Mouse (Mus musculus) lung, postnatal 4 days (tissue): ENCODE measurements around the gene Tns3.
"Not testable (repeated sequence)": the region's sequence is repeated elsewhere in the genome, so short reads cannot be mapped to it uniquely, and the experiment has no call there.

Experiments used
- DNase-seq, 2 experiments: peaks; one replicate each; pipeline ENCODE4 v3.0.0; 2021

Tns3 gene

GRCm38 (mm10) chr11:8644272-8644671, 20.1 kb downstream of the Tns3 start:
- DNase-seq: no peak

GRCm38 (mm10) chr11:8641634-8642277, 22.6 kb downstream of the Tns3 start:
- DNase-seq: no peak

GRCm38 (mm10) chr11:8639726-8640125, 24.6 kb downstream of the Tns3 start:
- no peak for DNase-seq

DNA sequence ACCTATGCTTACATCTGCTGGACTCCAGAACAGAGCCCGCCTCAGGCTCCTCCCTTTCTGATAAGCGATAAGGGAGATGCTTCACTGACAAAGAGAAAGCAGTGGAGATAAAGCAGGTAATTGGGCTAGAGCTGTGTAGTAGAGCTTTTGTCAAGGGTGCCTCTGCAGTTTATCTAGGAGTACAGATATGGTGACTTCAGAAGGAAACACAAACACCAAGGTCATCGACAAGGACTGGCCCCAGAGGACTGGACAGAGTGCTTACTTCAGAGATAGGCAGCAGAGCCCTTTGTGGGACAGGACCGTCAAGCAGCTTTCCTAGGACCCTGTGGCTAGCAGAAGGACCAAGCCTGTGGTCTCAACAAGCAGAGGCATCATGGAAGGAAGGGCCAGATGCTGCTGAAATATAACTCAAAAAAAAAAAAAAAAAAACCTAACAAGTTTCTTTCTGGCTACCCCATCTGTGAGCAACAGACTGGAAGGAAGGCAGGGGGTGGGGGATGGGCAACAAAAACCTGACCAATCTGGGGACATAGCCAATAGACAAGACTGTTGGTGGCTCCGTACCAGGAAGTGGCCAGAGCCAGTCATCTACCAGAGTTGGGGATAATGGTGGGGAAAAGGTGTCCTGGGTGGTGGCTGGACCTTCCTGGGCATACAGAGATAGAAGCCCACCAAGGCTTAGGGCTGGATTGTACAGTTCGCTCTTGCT, 25.2 kb downstream of the Tns3 start:
- DNase-seq: no peak

DNA sequence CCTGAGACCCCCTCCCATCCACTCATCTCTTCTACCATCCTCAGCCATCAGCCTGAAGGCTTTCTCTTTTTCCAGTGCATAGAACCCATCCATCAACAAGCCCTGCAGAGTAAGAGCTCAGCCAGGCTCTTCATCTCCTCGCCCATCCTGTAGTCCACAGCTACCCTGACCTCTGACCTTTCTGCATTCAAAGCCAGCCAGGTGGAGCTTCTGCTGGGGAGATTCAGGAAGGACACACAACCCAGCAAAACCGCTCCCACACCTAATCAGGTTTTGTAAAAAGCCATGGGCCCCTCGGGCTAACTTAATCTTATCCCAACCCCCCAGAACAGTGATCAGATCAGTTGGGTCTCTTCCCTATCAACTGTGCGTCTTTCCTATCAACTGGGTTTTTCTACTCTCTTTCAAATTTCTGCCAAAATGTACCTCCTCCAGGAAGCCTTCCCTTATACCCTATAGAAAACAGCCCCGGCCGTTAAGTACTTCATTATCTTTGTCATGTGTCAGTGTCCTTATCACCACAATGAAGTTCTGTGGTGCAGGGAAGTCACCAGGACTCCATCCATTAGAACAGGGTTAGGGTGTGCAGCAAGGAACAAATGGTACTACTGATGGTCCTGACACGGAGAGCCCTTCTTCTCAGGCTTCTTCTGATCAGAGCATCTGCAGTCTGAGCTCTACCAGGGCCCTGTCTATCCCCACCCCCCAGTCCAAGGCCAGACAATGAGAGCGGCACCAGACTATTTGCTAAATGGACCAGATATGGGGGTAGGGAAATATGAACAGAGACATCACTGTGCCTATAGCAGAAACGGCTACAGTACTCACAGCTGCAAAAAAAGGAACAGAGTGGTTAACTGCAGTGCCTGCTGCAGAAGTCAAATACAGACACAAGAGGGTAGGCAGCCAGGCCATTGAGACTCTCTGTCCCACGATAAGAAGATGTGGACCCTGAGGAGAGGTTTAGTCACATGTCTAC, 26.6 kb downstream of the Tns3 start:
- DNase-seq: no peak

GRCm38 (mm10) chr11:8636680-8637079, 27.7 kb downstream of the Tns3 start:
- DNase-seq: no peak

GRCm38 (mm10) chr11:8635778-8636177, 28.6 kb downstream of the Tns3 start:
- DNase-seq: no peak

DNA sequence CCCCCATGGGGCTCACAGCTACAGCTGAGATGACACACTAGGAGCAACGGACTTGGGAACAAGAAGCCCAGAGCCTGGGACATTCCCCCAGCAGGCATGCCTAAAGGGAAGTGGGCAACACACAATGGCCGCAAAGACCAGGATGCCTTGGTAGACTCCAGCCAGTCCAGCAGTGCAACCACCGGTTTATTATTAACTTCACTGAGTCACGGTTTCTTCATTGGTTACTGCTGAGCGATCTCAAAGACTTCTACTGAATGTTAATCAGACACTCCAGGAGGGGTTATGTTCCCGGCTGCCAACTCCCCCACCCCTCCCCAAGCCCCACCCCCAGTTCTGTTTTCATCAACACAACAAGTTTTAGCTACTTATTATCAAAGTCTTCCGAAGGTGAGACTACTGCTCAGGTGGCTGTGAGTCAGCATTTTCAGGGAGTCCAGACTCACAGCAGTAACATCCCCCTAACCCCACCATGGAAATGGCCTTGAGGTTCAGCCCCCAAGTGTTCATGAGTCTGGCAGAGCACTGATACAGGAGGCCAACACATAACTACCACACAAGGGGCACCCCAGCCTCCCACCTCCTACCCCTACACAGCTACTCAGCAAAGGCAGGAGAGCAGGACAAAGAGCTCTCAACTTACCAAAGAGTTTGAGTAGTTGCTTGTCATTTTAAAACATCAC, 29.5 kb downstream of the Tns3 start:
- DNase-seq: no peak

GRCm38 (mm10) chr11:8632163-8632562, 32.2 kb downstream of the Tns3 start:
- no peak for DNase-seq

GRCm38 (mm10) chr11:8629862-8630390, 34.4 kb downstream of the Tns3 start:
- DNase-seq: no peak

GRCm38 (mm10) chr11:8629326-8629725, 35.0 kb downstream of the Tns3 start:
- peak in 1 of 2 experiments; percentile 30 for DNase-seq

DNA sequence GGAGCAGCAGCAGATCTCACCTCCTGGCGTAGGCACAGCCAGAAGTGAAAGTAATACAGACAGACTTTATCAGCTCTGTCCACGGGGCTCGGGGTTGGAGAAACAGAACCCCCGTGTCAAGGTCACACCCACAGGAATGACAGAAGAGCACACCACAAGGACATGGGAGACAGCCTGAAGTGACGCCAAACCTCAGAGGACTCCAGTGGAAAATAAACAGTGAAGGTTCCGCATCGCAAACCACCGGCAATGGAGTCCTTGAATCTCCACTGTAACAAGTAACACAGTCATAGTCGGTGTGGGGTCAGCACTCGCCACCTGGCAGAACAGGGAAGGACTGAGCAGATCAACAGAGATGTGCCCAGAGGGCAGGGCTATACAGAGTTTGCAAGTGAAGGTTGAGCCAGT, 35.5 kb downstream of the Tns3 start:
- DNase-seq: no peak

GRCm38 (mm10) chr11:8627156-8627555, 37.2 kb downstream of the Tns3 start:
- DNase-seq: no peak

DNA sequence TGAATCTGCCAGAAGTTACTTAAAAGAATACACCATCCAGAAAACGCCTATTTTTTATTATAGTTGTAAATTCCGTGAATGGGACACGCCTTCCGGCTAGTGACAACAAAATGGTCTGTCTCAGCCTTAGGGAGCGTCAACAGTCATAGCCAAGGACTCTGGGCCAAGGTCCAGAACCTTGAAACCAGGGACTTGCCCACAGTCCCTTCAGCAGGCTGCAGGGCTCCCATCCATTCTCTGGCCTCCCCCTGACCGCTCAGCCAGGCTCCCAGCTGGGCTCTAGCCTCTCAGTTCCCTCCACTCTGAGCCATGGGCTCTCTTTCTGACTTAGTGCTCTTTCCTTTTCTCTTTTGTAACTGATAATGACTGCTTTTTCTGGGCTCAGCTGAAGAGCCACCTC, 37.6 kb downstream of the Tns3 start:
- no peak for DNase-seq

GRCm38 (mm10) chr11:8625915-8626604, 38.3 kb downstream of the Tns3 start:
- DNase-seq: no peak

DNA sequence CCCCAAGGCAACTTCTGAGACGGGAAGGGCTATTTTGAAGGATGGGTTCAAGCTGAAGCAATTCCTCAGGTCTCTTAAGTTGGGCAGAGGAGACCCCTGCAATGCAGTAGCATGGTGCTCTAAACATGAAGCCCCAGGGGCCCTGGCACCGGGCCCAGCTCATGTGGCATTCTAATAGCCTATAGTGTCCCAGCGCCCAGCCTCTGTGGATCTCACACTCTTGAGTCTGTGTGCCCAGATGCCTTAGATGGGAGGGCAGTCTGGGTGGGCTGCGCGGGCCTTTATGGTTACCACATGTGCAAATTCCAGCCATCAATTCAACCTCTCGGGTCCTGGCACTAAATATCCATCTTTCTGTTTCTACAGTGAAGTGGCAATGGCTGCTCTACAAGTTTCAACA, 38.9 kb downstream of the Tns3 start:
- no peak for DNase-seq

DNA sequence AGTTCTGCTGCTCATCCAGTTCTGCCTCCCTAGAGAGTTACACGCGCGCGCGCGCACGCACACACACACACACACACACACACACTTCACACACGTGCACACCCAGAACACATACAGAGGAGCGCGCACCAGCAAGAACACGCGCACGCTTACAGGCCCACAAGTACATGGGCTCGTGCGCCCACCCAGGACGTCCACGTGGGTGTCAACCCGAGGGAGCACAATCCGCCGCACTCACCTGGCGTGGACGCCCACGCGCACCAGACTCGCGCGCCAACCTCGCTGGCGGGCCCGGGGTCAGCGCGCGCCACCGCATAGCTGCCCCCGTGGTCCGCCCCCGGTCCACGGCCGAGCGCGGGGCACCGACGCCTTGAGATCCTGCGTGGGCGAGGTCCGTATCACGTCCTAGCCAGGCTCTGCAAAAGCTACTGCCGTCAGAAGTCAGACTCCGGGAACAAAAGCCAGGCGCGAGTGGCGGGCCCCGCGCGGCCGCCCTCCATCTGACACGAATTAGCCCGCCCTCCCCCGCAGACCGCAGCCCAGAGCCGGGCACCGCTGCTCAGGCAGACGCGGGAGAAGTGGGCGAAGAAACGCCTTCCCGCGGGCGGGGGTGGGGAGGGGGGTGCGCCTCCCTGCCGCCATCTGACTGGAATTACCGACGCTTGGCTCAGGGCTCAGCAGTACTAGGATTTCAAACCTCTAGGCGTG, 40.0 kb downstream of the Tns3 start:
- DNase-seq: peak; percentile 44 to 58

DNA sequence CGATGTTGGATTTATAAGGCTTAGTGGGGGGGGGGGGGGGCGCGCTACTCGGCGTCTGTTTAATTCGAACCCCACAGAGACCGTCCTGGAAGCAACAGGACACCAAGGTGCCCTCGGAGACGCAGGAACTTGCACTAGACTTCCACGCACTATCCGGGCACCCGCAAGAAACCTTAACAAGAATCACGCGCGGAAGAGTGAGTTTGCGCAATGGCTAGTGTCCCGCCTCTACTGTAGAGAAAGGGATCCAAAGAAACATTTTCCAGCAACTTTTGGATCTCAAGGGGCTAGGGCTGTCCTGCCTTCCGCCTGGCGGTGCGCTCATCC, 40.5 kb downstream of the Tns3 start:
- no peak for DNase-seq

DNA sequence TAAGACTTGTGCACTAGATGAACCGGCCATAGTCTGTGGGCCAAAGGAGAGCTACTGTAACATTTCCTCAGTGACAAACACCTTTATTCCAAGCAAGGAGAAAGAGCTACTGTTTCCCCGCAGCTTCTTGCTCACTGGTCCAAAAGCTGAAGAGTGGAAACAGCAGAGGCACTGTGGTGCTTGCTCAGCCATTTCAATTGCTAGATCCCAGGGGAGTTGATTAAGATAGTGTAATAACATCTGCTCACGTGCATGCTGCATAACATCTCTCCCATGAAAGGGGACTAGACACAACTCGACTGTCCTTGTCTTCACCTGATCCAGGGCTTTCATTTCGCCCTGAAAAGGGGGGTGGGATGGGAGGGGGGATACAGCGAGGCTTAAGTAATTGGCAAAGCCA, 41.7 kb downstream of the Tns3 start:
- no peak for DNase-seq

DNA sequence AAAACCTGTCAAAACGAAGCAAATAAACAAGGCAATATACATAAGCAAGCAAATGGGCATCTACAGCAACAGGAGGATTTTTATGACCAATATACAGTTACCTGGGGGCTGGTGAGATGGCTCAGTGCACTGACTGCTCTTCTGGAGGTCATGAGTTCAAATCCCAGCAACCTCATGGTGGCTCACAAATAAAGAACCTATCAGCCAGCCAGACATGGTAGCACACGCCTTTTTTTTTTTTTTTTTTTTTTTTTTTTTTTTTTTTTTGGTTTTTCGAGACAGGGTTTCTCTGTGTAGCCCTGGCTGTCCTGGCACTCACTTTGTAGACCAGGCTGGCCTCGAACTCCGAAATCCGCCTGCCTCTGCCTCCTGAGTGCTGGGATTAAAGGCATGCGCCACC, 45.2 kb downstream of the Tns3 start:
- DNase-seq: not testable (repeated sequence)

DNA sequence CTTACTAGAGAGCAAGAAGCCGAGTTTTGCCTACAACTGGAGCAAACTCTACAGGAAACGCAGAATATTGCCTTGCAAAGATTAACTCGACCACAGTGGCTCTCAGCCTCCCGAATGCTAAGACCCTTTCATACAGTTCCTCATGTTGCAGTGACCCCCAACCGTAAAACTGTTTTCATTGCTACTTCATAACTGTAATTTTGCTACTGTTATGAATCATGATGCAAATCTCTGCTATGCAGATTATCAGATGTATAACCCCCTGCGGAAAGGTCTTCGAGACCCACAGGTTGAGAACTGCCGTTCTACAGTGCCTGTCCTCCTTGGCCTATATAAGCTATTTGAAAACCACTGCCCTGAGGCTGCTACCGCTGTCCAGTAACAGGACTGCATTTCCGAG, 46.0 kb downstream of the Tns3 start:
- DNase-seq: no peak

- no peak for DNase-seq
These were observed 48.9 kb downstream of the Tns3 start for GRCm38 (mm10) chr11:8615436-8615835.
